Mouse (Mus musculus) forebrain, embryonic 11.5 days (tissue): Measurements from ENCODE around the gene Ing1. TPM values are rescaled to one million over a fixed set of nuclear protein-coding genes. Genes with fewer than 3 reads are reported as not detected.

Experiments used
- ATAC-seq: fragments of 200-750 bp; cut with Nextera tagmentation; replicated peaks from 2 replicates; pipeline ENCODE4 v1.8.0; 2017; ENCODE audit warnings: moderate TSS enrichment; ENCODE audit not compliant: low FRiP score
- DNase-seq: peaks from one replicate; pipeline ENCODE4 v3.0.0-alpha.2; 2017; ENCODE audit warnings: low spot score
- H3K27ac ChIP-seq: fragments of 300-500 bp; sonication (generic); 2 replicates; pipeline ENCODE4 v1.5.1; 2014; ENCODE audit warnings: low read depth, low read length
- H3K27me3 ChIP-seq: fragments of 300-500 bp; sonication (generic); 2 replicates; pipeline ENCODE4 v1.6.1; 2014; ENCODE audit warnings: mild to moderate bottlenecking, low read length, mixed read lengths; ENCODE audit not compliant: control insufficient read depth, insufficient read depth
- H3K36me3 ChIP-seq: fragments of 300-500 bp; sonication (generic); 2 replicates; pipeline ENCODE4 v1.6.1; 2014; ENCODE audit warnings: mild to moderate bottlenecking, low read length, moderate library complexity, mixed read lengths; ENCODE audit not compliant: control insufficient read depth, insufficient read depth
- H3K4me1 ChIP-seq: fragments of 300-500 bp; sonication (generic); replicated peaks from 2 replicates; pipeline ENCODE4 v1.6.1; 2014; ENCODE audit warnings: low read length, mixed read lengths; ENCODE audit not compliant: control insufficient read depth, insufficient read depth
- H3K4me2 ChIP-seq: fragments of 300-500 bp; sonication (generic); 2 replicates; pipeline ENCODE4 v1.6.1; 2014; ENCODE audit warnings: low read depth, mild to moderate bottlenecking, low read length, moderate library complexity, mixed read lengths; ENCODE audit not compliant: severe bottlenecking
- H3K4me3 ChIP-seq: fragments of 300-500 bp; sonication (generic); 2 replicates; pipeline ENCODE4 v1.5.1; 2014; ENCODE audit warnings: low read depth, low read length
- H3K9ac ChIP-seq: fragments of 300-500 bp; sonication (generic); 2 replicates; pipeline ENCODE4 v1.6.1; 2014; ENCODE audit warnings: low read length
- H3K9me3 ChIP-seq: fragments of 300-500 bp; sonication (generic); 2 replicates; pipeline ENCODE4 v1.6.1; 2016; ENCODE audit warnings: low read length, mixed read lengths; ENCODE audit not compliant: control insufficient read depth
- WGBS: fragments of 180-500 bp; shearing (Covaris S2); extraction: QIAGEN DNeasy Blood & Tissue Kit; methylation state at CpG from one replicate; pipeline ENCODE4 v1.1.7; 2014; 5-methylcytosine and 5-hydroxymethylcytosine counted together
- polyA plus RNA-seq: library from polyadenylated mRNA; unstranded; fragments of >200 nt; fragmentation: Nextera tagmentation; extraction: Ambion mirVana; gene quantifications from 2 replicates; pipeline ENCODE4 v1.2.1, GENCODE M21; 2014

The Ing1 gene
- polyA plus RNA-seq, 1 experiment from 2014 or later, result 42.9 TPM

DNA sequence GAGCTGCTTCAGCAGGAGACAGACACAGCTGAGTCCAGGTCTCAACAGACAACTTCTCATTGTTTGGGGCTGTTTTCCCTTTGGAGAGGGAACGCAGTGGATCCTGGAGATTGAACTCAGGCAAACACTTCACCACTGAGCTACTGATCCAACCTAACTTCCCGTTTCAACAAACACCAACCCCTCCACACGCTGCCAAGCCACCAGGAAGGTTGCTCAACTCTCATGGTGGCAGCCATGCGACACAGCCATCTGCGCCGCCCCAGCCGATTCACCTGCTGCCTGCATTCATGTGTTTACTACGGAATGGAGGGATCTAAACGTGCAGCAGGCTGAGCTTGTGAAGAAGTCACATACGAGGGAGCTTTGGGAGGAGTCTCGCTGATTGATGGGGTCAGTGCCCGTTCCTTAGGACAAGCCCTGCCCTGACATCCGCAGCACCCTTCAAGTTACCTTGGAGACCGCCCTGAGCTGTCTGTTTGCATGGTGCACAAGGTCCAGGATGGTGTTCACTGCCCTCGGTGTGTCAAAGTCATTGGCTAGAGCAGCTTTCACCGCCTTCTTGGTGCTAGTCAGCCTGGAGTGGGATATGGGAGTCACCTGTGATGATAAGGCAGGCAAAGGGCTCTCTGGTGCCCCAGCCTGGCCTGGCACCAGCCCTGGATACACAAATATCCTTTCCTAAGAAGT is 37.9 kb upstream of the Ing1 start:
- DNase-seq, result no peak
- 90% methylated on average over 16 of the region's 16 CpGs for WGBS
- Histone ChIP-seq H3K9ac (no peak overlapping the region), H3K4me2 (no peak overlapping the region), H3K36me3 (no peaks in the 10 kb centered on the region; the same call in 1 of the 2 replicates), H3K27me3 (no peaks in the 10 kb centered on the region), H3K9me3 (no peaks in the 10 kb centered on the region), H3K27ac (no peak overlapping the region), H3K4me3 (no peak overlapping the region), H3K4me1 (no peaks in the 10 kb centered on the region)
- no peak for ATAC-seq

DNA sequence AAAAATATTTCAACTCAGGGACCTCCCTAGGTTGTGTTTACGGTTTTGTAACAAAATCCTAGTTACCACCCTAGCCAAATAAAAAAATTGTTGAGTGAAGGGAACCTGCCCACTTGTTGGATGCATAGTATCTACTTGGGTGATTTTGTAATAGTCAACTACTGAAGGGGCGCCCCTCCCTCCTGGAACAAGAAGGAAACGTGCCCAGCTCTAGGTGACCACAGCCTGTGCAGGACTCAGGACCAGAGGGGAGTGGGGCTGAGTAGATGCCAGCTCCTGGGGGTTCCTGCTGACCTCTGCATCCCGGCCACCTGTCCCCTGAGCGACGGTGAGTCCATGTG is 37.3 kb upstream of the Ing1 start:
- H3K9me3 ChIP-seq, result no peaks in the 10 kb centered on the region
- no peaks in the 10 kb centered on the region for H3K27me3 ChIP-seq
- H3K4me1 ChIP-seq, result no peaks in the 10 kb centered on the region
- WGBS, result 93% methylated on average over 6 of the region's 6 CpGs
- H3K27ac ChIP-seq, result no peak overlapping the region
- no peaks in the 10 kb centered on the region; the same call in 1 of the 2 replicates for H3K36me3 ChIP-seq
- H3K4me3 ChIP-seq, result no peak overlapping the region
- DNase-seq (no peak), ATAC-seq (no peak)
- H3K9ac ChIP-seq, result no peak overlapping the region
- H3K4me2 ChIP-seq, result no peak overlapping the region

DNA sequence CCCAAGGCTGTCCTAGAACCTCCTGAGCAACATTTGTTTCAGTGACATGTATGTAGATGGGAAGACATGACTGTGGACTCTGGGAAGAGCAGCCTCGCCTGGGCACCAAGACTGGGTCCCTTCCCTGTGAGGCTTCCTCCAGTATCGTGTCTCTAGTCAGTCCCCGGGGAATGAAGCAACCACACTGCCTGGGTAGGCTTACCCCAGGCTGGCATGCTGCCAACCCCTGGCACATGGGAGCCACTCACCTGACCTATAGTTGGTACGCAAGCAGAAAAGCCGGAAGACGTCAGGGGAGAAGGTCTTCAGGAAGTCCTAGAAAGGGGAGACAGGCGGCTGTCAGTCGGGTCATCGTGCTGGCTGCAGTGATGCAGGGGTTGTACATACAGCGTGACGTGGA is 36.7 kb upstream of the Ing1 start:
- H3K4me1 ChIP-seq, result no peaks in the 10 kb centered on the region
- no peak for ATAC-seq
- no peaks in the 10 kb centered on the region for H3K27me3 ChIP-seq
- no peak overlapping the region for H3K27ac ChIP-seq
- 94% methylated on average over 11 of the region's 11 CpGs for WGBS
- H3K4me2 ChIP-seq, result no peak overlapping the region
- H3K36me3 ChIP-seq, result no peaks in the 10 kb centered on the region
- no peak overlapping the region for H3K9ac ChIP-seq
- no peak overlapping the region for H3K4me3 ChIP-seq
- no peak for DNase-seq
- H3K9me3 ChIP-seq, result no peaks in the 10 kb centered on the region

DNA sequence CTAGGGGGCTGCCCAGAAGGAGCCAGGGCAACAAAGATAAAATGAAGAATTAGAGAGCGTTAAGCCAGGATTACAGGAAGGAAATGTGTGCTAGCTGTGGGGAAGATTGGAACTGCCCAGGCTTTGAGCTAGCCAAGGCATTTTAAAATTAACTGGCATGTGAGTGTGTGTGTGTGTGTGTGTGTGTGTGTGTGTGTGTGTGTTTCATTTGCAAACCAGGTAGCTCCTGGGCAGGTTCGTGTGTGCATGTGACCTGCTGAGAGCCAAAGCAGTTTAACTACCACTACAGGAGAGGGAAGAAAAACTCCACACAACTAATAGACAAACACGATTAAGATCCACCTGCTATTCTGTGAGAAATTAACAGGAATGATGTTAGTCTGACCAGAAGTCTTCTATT is 32.0 kb upstream of the Ing1 start:
- 94% methylated on average over 3 of the region's 3 CpGs for WGBS
- Histone ChIP-seq H3K9ac (no peak overlapping the region), H3K4me3 (no peak overlapping the region), H3K9me3 (no peaks in the 10 kb centered on the region), H3K27me3 (no peaks in the 10 kb centered on the region), H3K4me2 (no peak overlapping the region), H3K4me1 (no peaks in the 10 kb centered on the region), H3K27ac (no peak overlapping the region), H3K36me3 (no peaks in the 10 kb centered on the region)
- no peak for ATAC-seq
- DNase-seq, result no peak

DNA sequence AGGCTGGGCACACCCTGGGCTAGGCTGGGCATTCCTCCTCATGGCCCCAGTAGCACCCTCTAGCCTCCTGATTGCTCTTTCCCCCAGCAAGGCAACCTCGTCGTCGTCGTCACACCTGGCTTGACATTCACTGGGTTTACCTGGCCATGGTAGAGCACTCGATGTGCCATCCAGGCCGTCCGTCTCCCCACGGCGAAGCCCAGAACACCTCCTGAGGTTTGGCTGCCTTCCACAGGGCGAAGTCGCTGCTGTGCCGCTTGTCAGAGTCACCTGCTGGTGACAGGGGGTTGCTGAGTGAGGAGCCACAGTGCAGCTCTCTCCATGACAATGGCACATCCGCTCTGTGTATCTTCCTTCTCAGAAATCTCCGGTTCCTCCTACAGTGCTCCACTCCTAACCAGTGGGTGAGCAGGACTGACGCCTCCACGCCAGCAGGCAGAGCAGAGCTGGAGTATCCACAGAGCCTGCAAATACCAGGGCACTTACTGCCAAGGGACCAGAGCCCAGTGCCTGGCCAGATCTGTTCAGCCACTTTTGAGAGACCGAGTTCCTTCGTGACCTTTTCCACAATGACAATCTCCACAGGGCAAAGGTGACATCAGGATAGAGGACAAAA is 25.1 kb upstream of the Ing1 start:
- Histone ChIP-seq H3K36me3 (0 out of 2 replicates have a peak, but pooled peaks cover 2% of the 10 kb centered on the region), H3K9ac (no peak overlapping the region), H3K4me3 (no peak overlapping the region), H3K9me3 (no peaks in the 10 kb centered on the region), H3K4me1 (peaks cover 10% of the 10 kb centered on the region; the same call in 1 of the 2 replicates), H3K27ac (no peak overlapping the region), H3K27me3 (no peaks in the 10 kb centered on the region), H3K4me2 (no peak overlapping the region)
- DNase-seq, result no peak
- ATAC-seq, result no peak
- WGBS, result 79% methylated on average over 18 of the region's 18 CpGs

DNA sequence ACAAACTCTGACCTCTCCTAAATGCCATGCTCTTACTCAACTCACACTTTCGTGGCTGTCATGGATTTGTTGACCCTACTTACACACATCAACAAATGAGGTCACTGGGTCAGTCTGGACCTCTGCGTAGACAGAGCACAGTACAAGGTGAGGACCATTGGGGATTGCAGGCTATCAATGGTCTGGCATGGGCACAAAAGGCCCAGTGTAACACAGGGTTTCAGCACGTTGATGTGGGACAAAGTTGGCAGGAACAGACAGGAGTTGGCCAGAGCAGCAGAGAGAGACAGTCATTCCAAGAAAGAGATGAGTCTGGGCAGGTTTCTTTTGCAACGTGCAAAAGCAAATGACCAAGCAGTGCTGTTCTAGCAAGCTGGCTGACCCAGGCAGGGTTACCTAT is 24.5 kb upstream of the Ing1 start:
- WGBS, result 76% methylated on average over 4 of the region's 4 CpGs
- Histone ChIP-seq H3K9ac (no peak overlapping the region), H3K27ac (no peak overlapping the region), H3K4me3 (no peak overlapping the region), H3K27me3 (no peaks in the 10 kb centered on the region), H3K4me1 (peaks cover 11% of the 10 kb centered on the region; the same call in 1 of the 2 replicates), H3K36me3 (0 out of 2 replicates have a peak, but pooled peaks cover 2% of the 10 kb centered on the region), H3K4me2 (no peak overlapping the region), H3K9me3 (no peaks in the 10 kb centered on the region)
- DNase-seq, result peak; percentile 36
- no peak for ATAC-seq

DNA sequence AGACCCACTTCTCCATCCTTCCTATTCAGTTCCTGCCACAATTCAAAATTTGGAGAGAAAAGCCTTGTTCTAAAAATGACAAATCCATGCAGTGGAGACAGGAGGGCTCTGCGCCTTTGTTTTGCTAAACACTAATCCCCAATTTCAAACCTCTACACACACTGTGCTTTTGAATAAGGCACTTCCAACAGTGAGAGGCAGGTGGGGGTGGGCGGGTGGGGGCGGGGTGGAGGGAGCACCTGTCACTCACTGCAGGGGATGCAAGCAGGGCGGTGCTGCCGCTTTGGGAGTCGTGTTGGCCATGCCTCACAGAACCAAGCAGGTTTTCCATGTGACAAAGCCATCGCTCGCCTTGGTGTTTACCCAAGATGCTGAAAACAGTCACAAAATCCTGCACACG is 20.9 kb upstream of the Ing1 start:
- Histone ChIP-seq H3K27ac (no peak overlapping the region), H3K4me1 (peaks cover 11% of the 10 kb centered on the region; the same call in 1 of the 2 replicates), H3K27me3 (no peaks in the 10 kb centered on the region), H3K9ac (no peak overlapping the region), H3K4me2 (no peak overlapping the region), H3K4me3 (no peak overlapping the region), H3K9me3 (no peaks in the 10 kb centered on the region), H3K36me3 (0 out of 2 replicates have a peak, but pooled peaks cover 2% of the 10 kb centered on the region)
- DNase-seq, result peak; percentile 54
- peak; percentile 63; the same call in 1 of the 2 replicates for ATAC-seq
- WGBS, result 12% methylated on average over 9 of the region's 9 CpGs

DNA sequence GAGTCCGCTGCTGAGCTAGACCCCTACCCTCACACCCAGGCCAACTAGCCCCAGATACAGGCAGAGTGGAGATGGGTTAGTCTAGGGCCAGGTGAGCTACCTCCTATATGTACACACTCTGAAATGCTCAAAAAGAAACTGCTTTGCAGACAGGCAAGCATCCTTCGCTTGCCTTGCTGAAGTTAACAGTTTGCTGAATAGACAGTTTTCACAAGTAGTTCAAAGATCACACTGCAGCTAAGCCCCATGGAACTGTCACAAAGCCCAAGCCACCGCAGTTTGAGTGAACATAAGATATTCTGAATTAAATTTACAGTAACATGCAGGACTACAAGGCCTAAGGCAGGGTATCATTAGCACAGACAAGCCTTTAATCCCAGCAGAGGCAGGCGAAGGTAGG is 16.3 kb upstream of the Ing1 start:
- ATAC-seq, result no peak
- Histone ChIP-seq H3K27me3 (no peaks in the 10 kb centered on the region), H3K4me3 (no peak overlapping the region), H3K9ac (no peak overlapping the region), H3K4me2 (no peak overlapping the region), H3K36me3 (no peaks in the 10 kb centered on the region), H3K27ac (no peak overlapping the region), H3K9me3 (no peaks in the 10 kb centered on the region), H3K4me1 (peaks cover 11% of the 10 kb centered on the region; the same call in 1 of the 2 replicates)
- 91% methylated on average over 4 of the region's 4 CpGs for WGBS
- DNase-seq, result no peak

DNA sequence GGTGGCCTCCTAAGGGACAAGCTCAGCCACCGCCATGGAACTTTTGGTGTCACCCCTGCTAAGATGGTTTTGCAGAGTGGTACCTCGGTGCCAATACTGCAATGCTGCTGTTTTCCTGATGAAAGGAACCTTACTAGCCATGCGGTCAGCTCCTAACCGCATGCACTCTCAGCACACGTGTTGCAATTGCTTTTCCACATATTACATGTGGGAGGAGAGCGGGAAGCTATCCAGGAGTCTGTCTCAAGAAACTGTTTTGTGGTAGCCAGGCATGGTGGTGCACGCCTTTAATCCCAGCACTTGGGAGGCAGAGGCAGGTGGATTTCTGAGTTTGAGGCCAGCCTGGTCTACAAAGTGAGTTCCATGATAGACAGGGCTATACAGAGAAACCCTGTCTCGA is 15.2 kb upstream of the Ing1 start:
- no peak for ATAC-seq
- no peak overlapping the region for H3K9ac ChIP-seq
- no peak overlapping the region for H3K4me2 ChIP-seq
- H3K4me3 ChIP-seq, result no peak overlapping the region
- H3K9me3 ChIP-seq, result no peaks in the 10 kb centered on the region
- 0 out of 2 replicates have a peak, but pooled peaks cover 2% of the 10 kb centered on the region for H3K4me1 ChIP-seq
- no peak overlapping the region for H3K27ac ChIP-seq
- no peaks in the 10 kb centered on the region for H3K36me3 ChIP-seq
- 90% methylated on average over 8 of the region's 8 CpGs for WGBS
- no peak for DNase-seq
- H3K27me3 ChIP-seq, result no peaks in the 10 kb centered on the region
